Mouse (Mus musculus) mouse embryonic stem cell (cell line): Measurements from ENCODE around the gene Sptbn4.

Experiments used
- in situ Hi-C, 2 experiments: fragments of 300-500 bp; cut with MboI; formaldehyde crosslinking; loops; 1 replicate in 1 of 2; 3 replicates in 1 of 2; pipeline ENCODE4 v1.14.3; 2019 to 2020; ENCODE audit warnings: low sequenced_read_pairs in 2 of 2, low pct_unique_long_range_greater_than_20kb in 1 of 2, mixed read lengths in 1 of 2; ENCODE audit not compliant: unreplicated experiment in 1 of 2

Sptbn4 gene

GRCm38 (mm10) chr7:27446521-27447418 is 716 bp downstream of the Sptbn4 start:
- in situ Hi-C loops = no loop called here

- in situ Hi-C loops = no loop called here
These were observed 1.4 kb downstream of the Sptbn4 start for GRCm38 (mm10) chr7:27446051-27446450.

GRCm38 (mm10) chr7:27440014-27440413 is 7.5 kb downstream of the Sptbn4 start:
- in situ Hi-C loops = no loop called here

- in situ Hi-C loops = loop anchor here in 1 of 2 experiments (5.0 kb wide), 1 partner anchor 85 kb away; the partner anchor contains the start of gene Hipk4
These were observed 9.9 kb downstream of the Sptbn4 start for GRCm38 (mm10) chr7:27437544-27437943.

GRCm38 (mm10) chr7:27433794-27434193 is 13.7 kb downstream of the Sptbn4 start:
- in situ Hi-C loops = no loop called here

- in situ Hi-C loops = no loop called here
These were observed 14.1 kb downstream of the Sptbn4 start for GRCm38 (mm10) chr7:27433349-27433748.

GRCm38 (mm10) chr7:27429135-27429534 is 18.4 kb downstream of the Sptbn4 start:
- in situ Hi-C loops = no loop called here

GRCm38 (mm10) chr7:27428002-27428401 is 19.5 kb downstream of the Sptbn4 start:
- in situ Hi-C loops = no loop called here

- in situ Hi-C loops = no loop called here
These were observed 20.1 kb downstream of the Sptbn4 start for GRCm38 (mm10) chr7:27427387-27427786.

- in situ Hi-C loops = no loop called here
These were observed 23.7 kb downstream of the Sptbn4 start for GRCm38 (mm10) chr7:27423556-27424326.

GRCm38 (mm10) chr7:27419101-27419500 is 28.4 kb downstream of the Sptbn4 start:
- in situ Hi-C loops = no loop called here

- in situ Hi-C loops = no loop called here
These were observed 30.3 kb downstream of the Sptbn4 start for GRCm38 (mm10) chr7:27417151-27417550.

GRCm38 (mm10) chr7:27408379-27409176 is 38.9 kb downstream of the Sptbn4 start:
- in situ Hi-C loops = loop anchor here in 1 of 2 experiments (5.0 kb wide), 1 partner anchor 71 kb away; the partner anchor contains the start of gene Ltbp4

GRCm38 (mm10) chr7:27407816-27408215 is 39.7 kb downstream of the Sptbn4 start:
- in situ Hi-C loops = loop anchor here in 1 of 2 experiments (5.0 kb wide), 1 partner anchor 71 kb away; the partner anchor contains the start of gene Ltbp4

GRCm38 (mm10) chr7:27406481-27406880 is 41.0 kb downstream of the Sptbn4 start:
- in situ Hi-C loops = loop anchor here in 1 of 2 experiments (5.0 kb wide), 1 partner anchor 69 kb away; the partner anchor contains the start of gene Ltbp4

- in situ Hi-C loops = loop anchor here in 1 of 2 experiments (5.0 kb wide), 1 partner anchor 112 kb away; no protein-coding TSS in a partner anchor
These were observed 43.1 kb downstream of the Sptbn4 start for GRCm38 (mm10) chr7:27404203-27404942.

GRCm38 (mm10) chr7:27402675-27403074 is 44.8 kb downstream of the Sptbn4 start:
- in situ Hi-C loops = loop anchor here in 1 of 2 experiments (5.0 kb wide), 1 partner anchor 110 kb away; no protein-coding TSS in a partner anchor
